ENCODE assay signal across 9 mouse cellular contexts in the genomic region with DNA sequence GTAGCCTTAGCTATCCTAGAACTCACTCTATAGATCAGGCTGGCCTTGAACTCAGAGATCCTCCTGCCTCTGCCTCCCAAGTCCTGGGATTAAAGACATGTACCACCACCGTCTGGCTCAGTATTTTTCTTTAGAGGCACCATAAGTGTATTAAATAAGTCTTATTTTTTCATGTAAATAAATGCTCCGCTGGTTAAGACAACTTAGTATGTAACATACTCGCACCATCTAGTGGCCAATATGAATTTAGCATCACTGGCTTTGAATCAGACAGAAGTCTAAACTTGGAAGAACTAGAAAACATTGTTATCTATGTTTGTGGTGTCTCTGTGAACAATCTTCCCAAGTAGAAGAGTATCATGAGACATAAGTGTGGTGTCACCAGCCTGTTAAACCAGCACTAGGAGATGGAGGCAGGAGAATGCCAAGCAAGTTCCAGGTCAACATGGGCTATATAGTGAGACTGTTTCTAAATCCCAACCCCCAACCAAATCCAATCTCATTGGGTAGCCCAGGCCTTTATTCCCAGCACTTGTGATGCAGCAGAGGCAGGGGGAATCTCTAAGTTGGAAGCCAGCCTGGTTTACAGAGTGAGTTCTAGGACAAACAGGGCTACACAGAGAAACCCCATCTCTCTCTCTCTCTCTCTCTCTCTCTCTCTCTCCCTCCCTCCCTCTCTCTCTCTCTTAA. TPM values are rescaled to one million over a fixed set of nuclear protein-coding genes. Genes with fewer than 3 reads are reported as not detected.
A peak's percentile ranks its signal among the peaks of the same experiment; 100 is the strongest.
DNase-seq lines count a peak whose midpoint lies in the region; ATAC-seq and TF ChIP-seq lines count a peak whose summit lies in the region.
"Had no signal": no experiment of that assay in that cellular context is flagged by ENCODE, and none has a peak within 500 bp of the region (broad histone marks: within the 10 kb centered on the region; RNA-seq: fewer than 3 reads in every experiment).

No protein-coding gene starts in this region.

- peak; percentile 44; the same call in 1 of the 2 replicates for ATAC-seq in midbrain, embryonic 11.5 days (ENCODE audit: low FRiP score)
- peak; percentile 89 for ATAC-seq in inflammation-experienced regulatory T-cells, adult 6 months
- peak; percentile 23; the same call in 1 of the 2 replicates for ATAC-seq in lung, embryonic 14.5 days (ENCODE audit: insufficient read depth)

- DNase-seq in adrenal gland, adult 2 months, result peak; percentile 45
- DNase-seq in adrenal gland, postnatal 4 days (ENCODE audit: low spot score in 2 of 2), result no peak
- DNase-seq in midbrain, embryonic 11.5 days (ENCODE audit: low spot score, missing footprints), result no peak
- no peak for DNase-seq in midbrain, embryonic 10.5 days (ENCODE audit: low spot score)
- peak; percentile 18 to 57 for DNase-seq in cerebellum, postnatal 25 days
- peak; percentile 90 for DNase-seq in lung, embryonic 14.5 days
- DNase-seq in spleen, postnatal 10 days (ENCODE audit: low spot score in 2 of 2), result peak; percentile 10 to 38

- no peaks in the 10 kb centered on the region for H3K27me3 ChIP-seq in midbrain, embryonic 11.5 days (ENCODE audit: control insufficient read depth, insufficient read depth, low read length)
- no peaks in the 10 kb centered on the region for H3K27me3 ChIP-seq in midbrain, embryonic 10.5 days (ENCODE audit: low read depth, poor library complexity, severe bottlenecking)
- no peaks in the 10 kb centered on the region for H3K27me3 ChIP-seq in lung, embryonic 14.5 days (ENCODE audit: insufficient read depth, low read length)

- TF ChIP-seq CTCF in lung, embryonic 14.5 days (IDR thresholded peaks at IDR 0.05; ENCODE audit: low read depth), result peak; percentile 78

- H3K4me3 ChIP-seq in midbrain, embryonic 11.5 days (ENCODE audit: low read depth, low read length), result no peak overlapping the region
- H3K4me3 ChIP-seq in midbrain, embryonic 10.5 days, result no peak overlapping the region
- no peak overlapping the region for H3K4me3 ChIP-seq in lung, embryonic 14.5 days (ENCODE audit: low read depth, low read length)
- H3K4me3 ChIP-seq: erythroblast, embryonic 14.5 days had no signal

- WGBS in midbrain, embryonic 11.5 days, result 30% methylated on average over 3 of the region's 3 CpGs
- 25% methylated on average over 3 of the region's 3 CpGs for WGBS in midbrain, embryonic 10.5 days
- WGBS in lung, embryonic 14.5 days, result 12% methylated on average over 3 of the region's 3 CpGs

- H3K9ac ChIP-seq in midbrain, embryonic 11.5 days (ENCODE audit: low read length), result no peak overlapping the region
- no peak overlapping the region for H3K9ac ChIP-seq in lung, embryonic 14.5 days

- no peak overlapping the region for H3K27ac ChIP-seq in midbrain, embryonic 11.5 days (ENCODE audit: low read depth, low read length)
- H3K27ac ChIP-seq in midbrain, embryonic 10.5 days (replicated peaks), result no peak overlapping the region
- H3K27ac ChIP-seq in lung, embryonic 14.5 days (ENCODE audit: low read depth), result no peak overlapping the region

- no peaks in the 10 kb centered on the region for H3K4me1 ChIP-seq in midbrain, embryonic 11.5 days (ENCODE audit: control insufficient read depth, insufficient read depth, low read length)
- H3K4me1 ChIP-seq in midbrain, embryonic 10.5 days, result 0 out of 2 replicates have a peak, but pooled peaks cover 3% of the 10 kb centered on the region
- H3K4me1 ChIP-seq in lung, embryonic 14.5 days (ENCODE audit: insufficient read depth), result no peaks in the 10 kb centered on the region

- H3K4me2 ChIP-seq in midbrain, embryonic 11.5 days, result no peak overlapping the region
- no peak overlapping the region for H3K4me2 ChIP-seq in lung, embryonic 14.5 days

- no peaks in the 10 kb centered on the region for H3K9me3 ChIP-seq in midbrain, embryonic 11.5 days (ENCODE audit: control insufficient read depth, low read length)
- no peaks in the 10 kb centered on the region for H3K9me3 ChIP-seq in midbrain, embryonic 10.5 days (replicated peaks)
- no peaks in the 10 kb centered on the region for H3K9me3 ChIP-seq in lung, embryonic 14.5 days (ENCODE audit: low read depth, low read length)

- H3K36me3 ChIP-seq in midbrain, embryonic 11.5 days (ENCODE audit: control insufficient read depth, insufficient read depth, low read length), result no peaks in the 10 kb centered on the region
- H3K36me3 ChIP-seq in midbrain, embryonic 10.5 days, result no peaks in the 10 kb centered on the region
- no peaks in the 10 kb centered on the region for H3K36me3 ChIP-seq in lung, embryonic 14.5 days (ENCODE audit: insufficient read depth)

RNA-seq across cellular contexts. Expression of a gene that starts 33.1 kb away (rescaled TPM):
- total RNA-seq in adrenal gland, adult 2 months (2021), result 100 to 1,000 TPM in 1 of 2 experiments, 10 to 100 TPM in 1; 65.8 to 125 TPM
- 120 and 136 TPM in 2 replicates for polyA plus RNA-seq in adrenal gland, adult 2 months (2012; rRNA removed)
- total RNA-seq in adrenal gland, postnatal 4 days (2021), result 100 to 1,000 TPM; 109 to 117 TPM
- polyA plus RNA-seq in midbrain, embryonic 11.5 days (2014; fragmentation: Nextera tagmentation; extraction: Ambion mirVana), result 119 and 131 TPM in 2 replicates
- polyA plus RNA-seq in midbrain, embryonic 10.5 days (2016; fragmentation: Nextera tagmentation; extraction: Ambion mirVana), result 98.2 and 106 TPM in 2 replicates
- 10 to 100 TPM; 57.7 to 79.7 (median 59.5) TPM for polyA plus RNA-seq in inflammation-experienced regulatory T-cells, adult 6 months (2017; shearing (Covaris generic))
- 129 and 135 TPM in 2 replicates for polyA plus RNA-seq in lung, embryonic 14.5 days (2014; fragmentation: Nextera tagmentation; extraction: Ambion mirVana)

Comparison
In these comparisons a context has a peak if more than half of its experiments do, and no peak if none do; other contexts are left out.
1. DNase-seq: peak in adrenal gland, adult 2 months (single experiment), cerebellum, postnatal 25 days (2 of 2), lung, embryonic 14.5 days (single experiment) and spleen, postnatal 10 days (2 of 2); none in adrenal gland, postnatal 4 days (0 of 2), midbrain, embryonic 11.5 days (single experiment) and midbrain, embryonic 10.5 days (single experiment).
2. ATAC-seq: peak in every context shown above with its lines; median percentile 89 in inflammation-experienced regulatory T-cells, adult 6 months; 44 in midbrain, embryonic 11.5 days; 23 in lung, embryonic 14.5 days.